Mouse (Mus musculus) liver, embryonic 15.5 days (tissue): Measurements from ENCODE around the gene Sez6l2. TPM values are rescaled to one million over a fixed set of nuclear protein-coding genes. Genes with fewer than 3 reads are reported as not detected.

Experiments used
- ATAC-seq: fragments of 200-750 bp; cut with Nextera tagmentation; 2 replicates; pipeline ENCODE4 v1.8.0; 2017; ENCODE audit warnings: moderate number of reproducible peaks, mild to moderate bottlenecking, moderate library complexity; ENCODE audit not compliant: insufficient read depth
- H3K27ac ChIP-seq: fragments of 300-500 bp; sonication (generic); replicated peaks from 2 replicates; pipeline ENCODE4 v1.5.1; 2015; ENCODE audit warnings: mild to moderate bottlenecking, inconsistent platforms
- H3K27me3 ChIP-seq: fragments of 300-500 bp; sonication (generic); 2 replicates; pipeline ENCODE4 v1.6.1; 2015; ENCODE audit warnings: mild to moderate bottlenecking, inconsistent platforms
- H3K36me3 ChIP-seq: fragments of 300-500 bp; sonication (generic); replicated peaks from 2 replicates; pipeline ENCODE4 v1.6.1; 2015; ENCODE audit warnings: moderate library complexity, mild to moderate bottlenecking, inconsistent platforms
- H3K4me1 ChIP-seq: fragments of 300-500 bp; sonication (generic); replicated peaks from 2 replicates; pipeline ENCODE4 v1.6.1; 2015; ENCODE audit warnings: inconsistent platforms
- H3K4me2 ChIP-seq: fragments of 300-500 bp; sonication (generic); 2 replicates; pipeline ENCODE4 v1.6.1; 2015; ENCODE audit warnings: moderate library complexity, mild to moderate bottlenecking, inconsistent platforms
- H3K4me3 ChIP-seq: fragments of 300-500 bp; sonication (generic); replicated peaks from 2 replicates; pipeline ENCODE4 v1.5.1; 2015; ENCODE audit warnings: mild to moderate bottlenecking, inconsistent platforms
- H3K9ac ChIP-seq: fragments of 300-500 bp; sonication (generic); 2 replicates; pipeline ENCODE4 v1.6.1; 2015; ENCODE audit warnings: moderate library complexity, mild to moderate bottlenecking, inconsistent platforms
- H3K9me3 ChIP-seq: fragments of 300-500 bp; sonication (generic); replicated peaks from 2 replicates; pipeline ENCODE4 v1.6.1; 2016; ENCODE audit warnings: inconsistent platforms
- WGBS: fragments of 180-500 bp; shearing (Covaris S2); methylation state at CpG from one replicate; pipeline ENCODE4 v1.1.7; 2015; ENCODE audit warnings: mixed read lengths; ENCODE audit not compliant: insufficient replicate concordance; 5-methylcytosine and 5-hydroxymethylcytosine counted together
- polyA plus RNA-seq: library from polyadenylated mRNA; unstranded; fragments of >200 nt; fragmentation: Nextera tagmentation; extraction: Ambion mirVana; gene quantifications from 2 replicates; pipeline ENCODE4 v1.2.1, GENCODE M21; 2015

Gene Sez6l2
- polyA plus RNA-seq, 1 experiment from 2014 or later, result 0.07 TPM

GRCm38 (mm10) chr7:127008239-127009019 lies 58.1 kb downstream of the Sez6l2 start:
- H3K4me1 ChIP-seq, result peaks cover 55% of the 10 kb centered on the region
- H3K27me3 ChIP-seq, result no peaks in the 10 kb centered on the region
- peaks cover 5% of the 10 kb centered on the region; the same call in 1 of the 2 replicates for H3K36me3 ChIP-seq
- H3K9ac ChIP-seq, result peak overlapping the region; percentile 41
- H3K4me2 ChIP-seq, result peak overlapping the region; percentile 55
- H3K27ac ChIP-seq, result peak overlapping the region; percentile 88
- WGBS, result 29% methylated on average over 9 of the region's 9 CpGs
- peak; percentile 91 for ATAC-seq
- no peaks in the 10 kb centered on the region for H3K9me3 ChIP-seq
- peak overlapping the region; percentile 9; the same call in 1 of the 2 replicates for H3K4me3 ChIP-seq

- H3K36me3 ChIP-seq, result peaks cover 5% of the 10 kb centered on the region; the same call in 1 of the 2 replicates
- H3K4me2 ChIP-seq, result peak overlapping the region; percentile 55; the same call in 1 of the 2 replicates
- no peak overlapping the region for H3K9ac ChIP-seq
- H3K27ac ChIP-seq, result peak overlapping the region; percentile 88
- 70% methylated on average over 17 of the region's 17 CpGs for WGBS
- no peak for ATAC-seq
- H3K9me3 ChIP-seq, result no peaks in the 10 kb centered on the region
- H3K4me1 ChIP-seq, result peaks cover 66% of the 10 kb centered on the region
- H3K4me3 ChIP-seq, result no peak overlapping the region
- H3K27me3 ChIP-seq, result no peaks in the 10 kb centered on the region
Observed at GRCm38 (mm10) chr7:127009307-127010085, 59.1 kb downstream of the Sez6l2 start.

- Histone ChIP-seq H3K9me3 (no peaks in the 10 kb centered on the region), H3K27me3 (no peaks in the 10 kb centered on the region), H3K4me1 (peaks cover 77% of the 10 kb centered on the region), H3K4me3 (no peak overlapping the region), H3K4me2 (no peak overlapping the region), H3K27ac (peak overlapping the region; percentile 34; the same call in 1 of the 2 replicates), H3K9ac (no peak overlapping the region), H3K36me3 (peaks cover 16% of the 10 kb centered on the region)
- no peak for ATAC-seq
- 74% methylated on average over 2 of the region's 2 CpGs for WGBS
Observed at GRCm38 (mm10) chr7:127011051-127011450, 60.7 kb downstream of the Sez6l2 start.

- H3K27me3 ChIP-seq, result no peaks in the 10 kb centered on the region
- H3K4me3 ChIP-seq, result no peak overlapping the region
- ATAC-seq, result no peak
- WGBS, result 65% methylated on average over 2 of the region's 2 CpGs
- H3K36me3 ChIP-seq, result peaks cover 16% of the 10 kb centered on the region
- H3K4me1 ChIP-seq, result peaks cover 76% of the 10 kb centered on the region
- H3K9me3 ChIP-seq, result no peaks in the 10 kb centered on the region
- H3K4me2 ChIP-seq, result no peak overlapping the region
- H3K27ac ChIP-seq, result peak overlapping the region; percentile 34; the same call in 1 of the 2 replicates
- no peak overlapping the region for H3K9ac ChIP-seq
Observed at GRCm38 (mm10) chr7:127011717-127012116, 61.4 kb downstream of the Sez6l2 start.

- Histone ChIP-seq H3K36me3 (peaks cover 16% of the 10 kb centered on the region), H3K9ac (no peak overlapping the region), H3K27me3 (no peaks in the 10 kb centered on the region), H3K4me3 (no peak overlapping the region), H3K4me2 (no peak overlapping the region), H3K4me1 (peaks cover 74% of the 10 kb centered on the region), H3K27ac (0 out of 2 replicates have a peak overlapping the region, but pooled peaks have one; percentile 34), H3K9me3 (no peaks in the 10 kb centered on the region)
- 67% methylated on average over 6 of the region's 6 CpGs for WGBS
- no peak for ATAC-seq
Observed at GRCm38 (mm10) chr7:127012374-127012773, 62.0 kb downstream of the Sez6l2 start.

- Histone ChIP-seq H3K9me3 (no peaks in the 10 kb centered on the region), H3K4me2 (0 out of 2 replicates have a peak overlapping the region, but pooled peaks have one; percentile 96), H3K27me3 (no peaks in the 10 kb centered on the region), H3K9ac (no peak overlapping the region), H3K4me3 (no peak overlapping the region), H3K36me3 (peaks cover 16% of the 10 kb centered on the region), H3K4me1 (peaks cover 74% of the 10 kb centered on the region), H3K27ac (no peak overlapping the region; the same call in 1 of the 2 replicates)
- no peak for ATAC-seq
- 87% methylated on average over 10 of the region's 10 CpGs for WGBS
Observed at GRCm38 (mm10) chr7:127012845-127013244, 62.5 kb downstream of the Sez6l2 start.

- H3K27ac ChIP-seq, result no peak overlapping the region; the same call in 1 of the 2 replicates
- H3K4me2 ChIP-seq, result peak overlapping the region; percentile 96
- H3K9ac ChIP-seq, result no peak overlapping the region
- no peak for ATAC-seq
- peak overlapping the region; percentile 64 for H3K4me3 ChIP-seq
- 76% methylated on average over 6 of the region's 6 CpGs for WGBS
- peaks cover 74% of the 10 kb centered on the region for H3K4me1 ChIP-seq
- H3K9me3 ChIP-seq, result no peaks in the 10 kb centered on the region
- peaks cover 16% of the 10 kb centered on the region for H3K36me3 ChIP-seq
- H3K27me3 ChIP-seq, result no peaks in the 10 kb centered on the region
Observed at GRCm38 (mm10) chr7:127013385-127013784, 63.0 kb downstream of the Sez6l2 start.

- WGBS, result 20% methylated on average over 11 of the region's 11 CpGs
- no peaks in the 10 kb centered on the region for H3K27me3 ChIP-seq
Observed at GRCm38 (mm10) chr7:127014320-127014719, 64.0 kb downstream of the Sez6l2 start, which contains the start of gene Mvp. Gene Mvp (minus strand): TSS chr7:127014621.

GRCm38 (mm10) chr7:127014993-127015392 lies 64.6 kb downstream of the Sez6l2 start:
- no peak for ATAC-seq
- Histone ChIP-seq H3K9me3 (no peaks in the 10 kb centered on the region), H3K9ac (no peak overlapping the region), H3K4me2 (peak overlapping the region; percentile 96), H3K27me3 (no peaks in the 10 kb centered on the region), H3K4me1 (peaks cover 63% of the 10 kb centered on the region), H3K4me3 (peak overlapping the region; percentile 78; the same call in 1 of the 2 replicates), H3K27ac (peak overlapping the region; percentile 95; the same call in 1 of the 2 replicates), H3K36me3 (peaks cover 16% of the 10 kb centered on the region)
- 87% methylated on average over 12 of the region's 12 CpGs for WGBS

More at GRCm38 (mm10) chr7:127014320-127014719, 64.0 kb downstream of the Sez6l2 start, which contains the start of gene Mvp:
- no peak for ATAC-seq
- peak within 1 kb of the TSS; percentile 96 for H3K4me2 ChIP-seq
- H3K9ac ChIP-seq, result peak within 1 kb of the TSS; percentile 52
- H3K4me3 ChIP-seq, result peak within 1 kb of the TSS; percentile 78
- H3K9me3 ChIP-seq, result no peaks in the 10 kb centered on the region
- H3K27ac ChIP-seq, result peak within 1 kb of the TSS; percentile 95
- H3K4me1 ChIP-seq, result peaks cover 68% of the 10 kb centered on the region
- peaks cover 16% of the 10 kb centered on the region for H3K36me3 ChIP-seq

- Histone ChIP-seq H3K4me3 (peak overlapping the region; percentile 78), H3K4me1 (peaks cover 66% of the 10 kb centered on the region), H3K27me3 (no peaks in the 10 kb centered on the region), H3K27ac (peak overlapping the region; percentile 95), H3K9me3 (no peaks in the 10 kb centered on the region), H3K9ac (peak overlapping the region; percentile 89), H3K36me3 (peaks cover 16% of the 10 kb centered on the region), H3K4me2 (peak overlapping the region; percentile 96)
- peak; percentile 32 for ATAC-seq
- 3% methylated on average over 10 of the region's 10 CpGs for WGBS
Observed at GRCm38 (mm10) chr7:127016081-127016480, 65.7 kb downstream of the Sez6l2 start.

- Histone ChIP-seq H3K9ac (peak within 1 kb of the TSS; percentile 89), H3K9me3 (no peaks in the 10 kb centered on the region), H3K27ac (peak within 1 kb of the TSS; percentile 95), H3K4me1 (peaks cover 66% of the 10 kb centered on the region), H3K4me2 (peak within 1 kb of the TSS; percentile 96), H3K36me3 (peaks cover 16% of the 10 kb centered on the region), H3K4me3 (peak within 1 kb of the TSS; percentile 78), H3K27me3 (no peaks in the 10 kb centered on the region)
- ATAC-seq, result no peak
Observed at GRCm38 (mm10) chr7:127016481-127016485, 65.9 kb downstream of the Sez6l2 start, which contains the start of gene Pagr1b. Gene Pagr1b (minus strand): TSS chr7:127016484.
